Mouse (Mus musculus) gastrocnemius, postnatal 36 days (tissue): ENCODE measurements around the gene Slc5a8. TPM values are rescaled to one million over a fixed set of nuclear protein-coding genes. Genes with fewer than 3 reads are reported as not detected.

ENCODE experiments used
- DNase-seq, 2 experiments: peaks; one replicate each; pipeline ENCODE4 v3.0.0; 2022
- intact Hi-C: fragments of 180-260 bp; cut with DNase I; formaldehyde crosslinking; loops from one replicate; pipeline ENCODE4 v1.15.1; 2025
- long read RNA-seq, 2 experiments: library from polyadenylated mRNA; stranded (forward); transcript quantifications; one replicate each; pipeline ENCODE4 v2.0.0; 2021
- total RNA-seq, 2 experiments: library from RNA; stranded (reverse); gene quantifications; 2 replicates each; pipeline ENCODE4 v1.2.3; 2021

Slc5a8 gene
- not detected for total RNA-seq
- long read RNA-seq, experiment 1 = 0 reads
- long read RNA-seq, experiment 2 = 0 reads

DNA sequence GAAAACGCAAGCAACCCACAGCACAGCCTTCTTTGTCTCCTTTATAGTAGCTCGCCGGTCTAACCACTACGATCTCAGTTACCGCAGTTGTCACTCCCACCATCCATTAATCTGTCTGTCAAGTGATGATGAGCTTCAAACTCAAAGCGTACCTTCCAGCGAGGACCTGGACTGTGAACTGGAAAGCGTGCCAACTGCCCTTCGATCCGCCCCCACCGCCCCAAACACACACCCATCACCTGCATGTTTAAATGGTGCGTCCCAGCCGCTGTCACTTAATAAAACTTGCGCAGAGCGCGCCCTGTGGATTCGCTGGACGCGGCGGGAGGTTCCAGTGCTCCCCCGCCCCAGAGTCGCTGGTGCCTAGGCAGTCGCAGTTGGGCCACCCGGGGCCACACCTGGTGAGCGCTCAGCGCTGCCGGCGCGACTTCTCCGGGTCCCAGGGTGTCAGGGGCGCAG is at the start of gene Slc5a8:
Gene Slc5a8 (plus strand): TSS at position 361 of the 459 bp plus-strand sequence.
- intact Hi-C loops = no loop called here

DNA sequence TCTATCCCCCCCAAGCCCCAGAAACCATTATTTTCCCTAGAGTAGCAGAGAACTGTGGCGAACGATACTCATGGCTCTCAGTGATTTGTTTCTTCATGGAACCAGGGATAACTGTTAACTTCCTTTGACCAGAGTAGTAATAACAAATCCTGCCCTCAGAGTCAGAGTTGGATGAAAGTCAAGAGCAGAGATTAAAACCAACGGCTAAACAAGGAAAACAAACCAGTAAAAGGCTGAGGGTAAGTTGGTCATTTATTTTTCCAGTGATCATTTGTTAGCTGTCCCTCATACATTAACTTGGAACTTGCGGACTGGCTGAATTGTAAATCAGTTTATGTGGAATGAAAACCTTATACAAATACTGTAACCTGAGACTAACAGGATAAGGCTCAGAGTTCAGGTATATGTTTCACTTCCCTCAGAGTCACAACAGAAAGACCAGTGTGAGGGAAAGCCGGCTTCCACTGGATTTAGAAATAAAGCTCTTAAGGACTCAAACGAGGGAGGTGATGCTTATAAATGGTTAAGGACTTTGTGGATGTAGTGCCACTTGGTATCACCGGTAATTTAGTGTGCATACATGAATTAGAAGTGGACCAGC is 36.8 kb upstream of the Slc5a8 start:
- no peak for DNase-seq
- intact Hi-C loops = no loop called here

More for the DNA sequence above, at the start of gene Slc5a8:
- DNase-seq = no peak

DNA sequence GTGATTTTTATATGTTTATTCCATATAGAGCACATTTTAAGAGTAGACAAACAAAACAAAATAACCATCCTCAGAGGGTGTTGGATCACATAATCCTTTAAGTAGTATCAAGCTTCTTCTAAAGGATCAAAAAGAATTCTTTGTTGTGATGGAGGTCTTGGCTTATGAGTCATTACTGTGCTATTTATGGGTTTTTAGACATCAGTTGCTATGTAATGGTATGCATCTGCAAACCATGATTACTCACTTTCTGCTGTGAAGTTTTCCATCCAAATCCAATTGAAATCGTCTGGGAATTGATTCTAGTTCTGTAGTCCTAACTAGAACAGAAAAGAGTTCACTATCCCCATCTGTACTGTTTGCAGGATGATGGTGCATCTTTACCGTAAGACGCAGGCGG is 35.8 kb upstream of the Slc5a8 start:
- no peak for DNase-seq
- intact Hi-C loops = no loop called here

DNA sequence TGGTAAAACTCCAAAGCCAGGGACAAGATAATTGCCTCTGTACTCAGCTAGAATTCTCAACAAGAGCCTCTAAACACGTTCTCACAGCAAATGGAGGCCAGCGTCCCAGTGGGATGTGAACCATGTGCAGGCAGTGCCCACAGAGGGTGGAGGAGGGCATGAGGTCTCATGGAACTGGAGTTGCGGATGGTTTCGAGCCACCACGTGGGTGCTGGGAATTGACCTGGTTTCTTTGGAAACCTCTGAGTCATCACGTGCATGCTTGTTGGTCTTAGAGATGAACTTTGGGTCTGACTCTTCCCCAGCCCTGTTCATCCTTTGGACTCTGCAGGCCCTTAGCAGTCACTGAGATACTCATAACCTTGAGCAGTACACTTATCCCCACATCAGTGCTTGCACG is 32.5 kb upstream of the Slc5a8 start:
- DNase-seq = no peak
- intact Hi-C loops = no loop called here

DNA sequence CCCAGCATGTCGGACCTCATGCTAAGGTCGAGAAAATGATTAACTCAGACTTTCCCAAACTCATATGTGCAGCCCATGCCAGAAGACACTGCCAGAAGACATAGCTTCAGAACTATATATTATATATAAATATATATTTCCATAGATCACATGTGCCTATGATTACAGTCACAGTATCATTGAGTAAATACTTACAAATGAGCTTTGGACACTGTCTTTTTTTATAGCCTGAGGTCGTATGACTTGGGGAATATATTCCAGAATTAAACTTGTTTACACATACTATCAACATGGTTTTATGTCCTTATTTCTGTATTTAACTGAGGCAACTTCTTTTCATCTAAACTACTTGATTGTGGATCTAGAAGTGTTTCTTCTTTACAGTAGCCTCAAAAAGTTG is 24.9 kb upstream of the Slc5a8 start:
- intact Hi-C loops = no loop called here
- no peak for DNase-seq

DNA sequence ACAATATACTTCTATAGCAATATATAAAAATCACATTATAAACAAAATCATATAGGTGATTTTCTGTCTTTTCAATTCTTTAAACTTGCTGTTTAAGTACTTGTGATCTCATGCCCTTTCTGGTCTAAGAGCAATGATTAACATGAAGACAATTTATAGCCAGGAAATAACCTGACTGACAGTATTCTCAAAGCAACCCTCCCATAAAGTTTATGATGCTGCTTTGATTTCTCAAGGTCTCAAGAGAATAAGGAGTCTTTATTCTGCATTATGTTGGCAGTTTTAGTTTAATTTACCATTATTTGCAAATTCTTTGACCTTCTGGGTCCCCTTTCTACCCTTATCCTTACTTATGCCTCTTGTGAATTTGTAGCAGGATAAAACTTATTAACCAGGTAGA is 24.4 kb upstream of the Slc5a8 start:
- DNase-seq = no peak
- intact Hi-C loops = no loop called here

DNA sequence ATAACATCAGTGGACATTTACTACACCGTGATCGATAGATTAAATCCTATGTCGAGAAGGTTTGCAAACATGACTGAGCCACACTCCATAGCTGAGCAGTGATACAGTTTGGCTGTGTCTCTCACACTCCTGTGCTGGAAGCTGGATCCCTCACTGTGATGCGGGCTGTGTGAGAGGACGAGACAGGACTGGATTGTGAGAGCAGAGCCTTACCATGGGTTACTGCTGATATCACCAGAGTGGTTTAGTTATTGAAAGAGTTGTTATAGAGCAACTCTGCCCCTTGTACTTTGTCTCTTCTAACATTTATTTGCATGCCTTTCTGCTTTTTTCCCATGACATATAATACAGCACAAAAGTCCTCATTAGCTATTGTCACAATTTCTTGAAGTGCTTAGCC is 23.5 kb upstream of the Slc5a8 start:
- intact Hi-C loops = no loop called here
- DNase-seq = no peak

DNA sequence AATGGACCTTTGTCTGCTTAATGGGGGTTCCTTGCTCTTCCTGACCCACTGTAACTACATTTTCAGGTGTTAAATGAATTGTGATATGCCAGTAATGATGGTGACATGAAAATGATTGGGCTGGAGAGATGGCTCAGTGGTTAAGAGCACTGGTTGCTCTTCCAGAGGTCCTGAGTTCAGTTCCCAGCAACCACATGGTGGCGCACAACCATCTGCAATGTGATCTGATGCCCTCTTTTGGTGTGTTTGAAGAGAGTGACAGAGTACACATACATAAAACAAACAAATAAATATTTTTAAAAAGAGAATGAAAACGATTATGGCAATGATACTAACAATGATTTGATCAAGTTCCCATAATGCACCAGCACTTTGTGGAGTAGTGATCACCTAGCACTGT is 19.8 kb upstream of the Slc5a8 start:
- intact Hi-C loops = no loop called here
- DNase-seq = no peak

DNA sequence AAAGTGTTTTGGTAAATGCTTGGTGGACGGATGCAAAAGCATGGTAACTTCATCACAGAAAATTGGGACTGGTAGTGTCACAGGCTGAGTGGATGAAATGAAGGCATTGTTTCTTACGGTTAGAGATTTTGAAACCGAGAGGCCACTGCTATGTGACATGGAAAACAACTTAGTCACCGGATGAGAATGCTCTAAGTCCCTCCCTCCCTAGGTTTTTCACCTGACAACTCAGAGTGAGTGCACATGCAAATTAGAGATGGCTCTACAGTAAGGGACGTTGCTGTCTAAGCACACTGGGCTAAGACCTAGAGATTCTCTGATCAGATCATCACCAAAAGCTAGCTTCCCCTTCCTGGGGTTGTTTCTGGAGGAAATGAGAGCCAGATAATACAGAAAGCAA is 10.9 kb upstream of the Slc5a8 start:
- no peak for DNase-seq
- intact Hi-C loops = no loop called here

DNA sequence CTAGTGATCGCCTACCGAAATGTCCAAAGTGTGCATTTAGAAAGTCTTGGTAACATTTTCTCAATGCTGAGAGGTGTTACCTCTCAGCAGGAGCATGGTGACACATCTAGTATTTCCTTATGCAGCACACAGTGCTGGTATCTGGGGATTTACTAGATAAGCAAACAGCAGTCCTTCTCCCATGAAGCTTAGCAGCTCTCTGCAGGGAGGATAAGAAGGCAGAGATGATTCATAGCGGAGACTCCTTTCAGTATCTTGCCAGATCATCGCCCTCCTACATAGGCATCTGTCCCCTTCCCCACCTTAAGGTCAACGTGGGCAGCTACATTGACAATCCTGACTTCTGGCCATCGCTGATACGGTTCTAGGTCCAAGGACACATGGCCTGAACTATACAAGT is 8.4 kb upstream of the Slc5a8 start:
- intact Hi-C loops = no loop called here

DNA sequence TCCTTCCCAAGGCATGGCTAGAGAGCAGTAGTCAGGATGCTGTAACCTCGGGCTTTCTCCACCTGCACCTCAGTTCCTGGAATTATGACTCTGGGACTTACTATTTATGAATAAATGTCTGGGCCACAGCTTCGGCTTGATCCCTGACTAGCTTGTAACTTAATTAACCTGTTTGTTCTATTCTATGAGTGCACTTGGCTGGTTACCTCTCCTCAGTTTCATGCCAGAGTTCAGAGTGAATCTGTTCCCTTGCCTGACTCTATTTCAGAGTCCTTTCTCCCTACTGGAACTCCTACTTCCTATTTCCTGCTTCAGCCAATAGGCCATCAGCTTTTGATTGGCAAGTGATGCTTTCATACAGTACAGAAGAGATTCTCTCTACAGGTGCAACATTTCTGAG is 2.1 kb upstream of the Slc5a8 start:
- DNase-seq = no peak
- intact Hi-C loops = no loop called here

More for the DNA sequence above, 8.4 kb upstream of the Slc5a8 start:
- DNase-seq = no peak

DNA sequence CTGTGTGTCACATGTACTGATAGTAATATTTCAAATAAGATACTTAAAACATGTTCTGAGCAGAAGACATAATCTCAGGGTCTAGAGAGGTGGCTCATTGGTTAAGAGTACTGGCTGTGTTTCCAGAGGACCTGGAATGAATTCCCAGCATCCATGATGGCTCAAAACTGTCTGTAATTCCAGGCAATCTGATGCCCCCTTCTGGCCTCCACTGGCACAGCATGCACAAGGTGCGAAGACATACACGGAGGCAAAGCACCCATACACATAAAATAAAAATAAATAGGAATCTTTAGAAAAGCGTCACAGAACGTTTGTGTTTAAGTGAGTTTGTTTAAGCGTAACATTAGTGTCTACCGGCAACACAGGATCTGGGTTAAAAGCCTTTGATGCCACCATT is 956 bp upstream of the Slc5a8 start:
- DNase-seq = no peak
- intact Hi-C loops = no loop called here

DNA sequence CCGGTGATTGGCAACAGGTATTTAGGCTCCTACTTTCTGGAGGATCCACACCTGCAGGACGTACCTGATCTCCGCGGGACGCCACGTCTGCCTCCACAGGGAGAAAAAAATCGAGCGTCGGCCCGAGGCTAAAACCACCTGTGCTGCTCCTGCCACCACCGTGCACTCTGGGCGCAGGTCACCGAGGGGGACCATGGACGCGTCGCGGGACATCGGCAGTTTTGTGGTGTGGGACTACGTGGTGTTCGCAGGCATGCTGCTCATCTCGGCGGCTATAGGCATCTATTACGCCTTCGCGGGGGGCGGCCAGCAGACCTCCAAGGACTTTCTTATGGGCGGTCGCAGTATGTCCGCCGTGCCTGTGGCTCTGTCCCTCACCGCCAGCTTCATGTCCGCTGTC is 322 bp downstream of the Slc5a8 start:
- intact Hi-C loops = no loop called here

DNA sequence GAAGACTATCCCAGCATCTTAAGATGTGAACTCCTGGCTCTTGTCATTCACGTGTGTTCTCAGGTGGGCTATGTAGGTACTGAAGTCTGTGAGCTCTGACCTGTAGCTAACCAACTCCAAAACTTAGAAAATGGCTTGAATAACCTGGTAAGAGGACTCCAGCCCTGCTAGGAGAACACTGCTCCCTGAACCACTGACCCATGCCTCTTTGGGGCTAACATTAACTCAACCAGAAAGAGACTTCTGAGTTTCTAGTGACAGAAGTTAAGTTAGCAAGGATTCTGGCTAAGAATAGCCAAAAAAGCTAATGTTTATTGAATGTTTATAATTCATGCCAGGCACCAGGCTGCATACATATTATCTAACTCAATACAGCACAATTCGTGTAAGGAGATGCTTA is 2.6 kb downstream of the Slc5a8 start:
- intact Hi-C loops = no loop called here
- DNase-seq = no peak

More for the DNA sequence above, 322 bp downstream of the Slc5a8 start:
- no peak for DNase-seq

DNA sequence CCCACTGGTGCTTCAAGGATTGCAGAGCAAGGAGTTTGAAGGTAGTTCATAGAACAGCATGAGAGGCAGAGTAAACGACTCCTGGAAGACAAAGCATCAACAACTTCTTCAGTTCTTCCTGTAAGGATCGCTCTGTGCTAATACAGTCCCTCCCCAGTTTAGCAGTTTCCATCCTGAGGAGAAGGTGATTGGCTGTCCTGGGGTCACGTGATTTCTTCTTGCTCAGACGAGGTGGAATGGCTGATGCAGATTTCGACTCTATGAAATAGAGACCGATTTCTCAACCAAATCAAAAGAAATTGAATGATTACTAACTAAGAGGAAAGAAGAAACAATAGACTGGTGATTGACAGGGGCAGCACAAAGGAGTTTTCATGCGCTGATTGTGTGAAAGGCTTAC is 5.6 kb downstream of the Slc5a8 start:
- no peak for DNase-seq
- intact Hi-C loops = no loop called here

DNA sequence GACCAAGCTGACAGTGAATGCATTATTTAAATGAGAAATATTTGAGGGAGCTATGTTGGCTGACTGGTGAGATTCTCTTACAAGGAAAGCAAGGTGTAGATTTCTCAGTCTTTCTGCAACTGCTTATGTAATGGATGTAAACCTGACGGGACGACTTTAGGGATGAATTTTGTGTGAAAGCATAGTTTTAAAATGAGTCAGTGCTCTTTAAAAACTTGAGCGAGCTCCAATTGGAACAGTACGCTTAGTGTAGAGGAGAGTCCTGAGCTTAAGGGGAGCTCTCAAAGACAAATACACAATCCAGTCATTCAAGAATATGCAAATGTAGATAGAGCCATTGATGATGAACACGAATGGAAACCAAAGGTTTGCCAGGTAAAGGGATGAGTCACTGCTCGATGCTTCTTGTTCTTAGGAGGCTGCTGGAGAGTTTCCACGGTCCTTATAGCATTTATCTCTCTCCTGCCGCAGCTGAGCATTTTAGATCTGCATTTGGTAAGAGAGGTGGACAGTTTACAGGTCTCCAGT is 6.8 kb downstream of the Slc5a8 start:
- no peak for DNase-seq
- intact Hi-C loops = no loop called here

DNA sequence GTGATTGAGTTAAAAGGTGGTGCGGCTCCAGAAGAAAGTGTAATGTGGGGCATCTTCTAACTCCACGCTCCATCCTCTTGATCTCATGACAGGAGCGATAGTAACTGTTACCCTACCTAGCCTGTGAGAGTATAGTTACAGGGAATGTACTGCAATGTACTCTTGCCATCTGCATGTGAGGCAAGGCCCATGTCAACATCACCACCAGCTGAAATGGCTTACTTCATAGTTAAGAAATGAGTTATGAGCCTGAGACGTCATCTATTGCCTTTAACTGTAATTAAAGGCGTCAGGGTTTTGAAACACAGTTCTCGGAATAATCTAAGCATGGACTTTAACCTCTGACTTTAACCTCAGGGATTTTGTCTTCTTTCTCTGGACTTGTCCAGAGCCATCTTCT is 11.2 kb downstream of the Slc5a8 start:
- intact Hi-C loops = no loop called here
- DNase-seq = no peak

DNA sequence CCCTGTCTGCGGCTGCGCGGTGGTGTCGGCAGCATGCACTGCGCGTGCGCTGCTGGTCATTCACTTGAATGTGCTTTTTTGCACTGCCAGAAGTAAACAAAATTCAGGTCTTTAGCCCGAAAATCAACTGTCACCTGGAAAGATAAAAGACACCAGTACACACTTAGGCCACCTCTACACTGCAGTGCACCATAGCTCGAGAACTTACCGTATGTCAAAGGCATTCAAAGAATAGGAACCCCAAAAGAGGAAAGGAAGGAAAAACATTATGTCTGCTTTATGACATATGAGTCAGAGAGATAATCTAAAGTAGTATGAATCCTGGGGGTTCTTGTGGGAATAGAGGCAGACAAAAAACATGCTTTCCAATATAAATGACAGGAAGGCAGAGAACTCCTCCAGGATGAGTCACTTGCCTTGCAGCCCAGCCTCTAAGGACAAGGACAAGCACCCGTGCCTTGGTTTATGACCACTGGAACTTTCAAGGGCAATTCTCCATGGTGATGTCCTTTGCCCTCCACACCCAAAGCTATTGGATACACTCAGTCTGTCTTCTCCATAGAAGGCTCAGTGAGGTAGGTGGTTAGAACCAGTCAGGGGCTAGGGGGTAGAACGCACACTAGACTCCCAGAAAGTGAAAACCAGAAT is 64.0 kb downstream of the Slc5a8 start:
- DNase-seq = no peak
- intact Hi-C loops = no loop called here

DNA sequence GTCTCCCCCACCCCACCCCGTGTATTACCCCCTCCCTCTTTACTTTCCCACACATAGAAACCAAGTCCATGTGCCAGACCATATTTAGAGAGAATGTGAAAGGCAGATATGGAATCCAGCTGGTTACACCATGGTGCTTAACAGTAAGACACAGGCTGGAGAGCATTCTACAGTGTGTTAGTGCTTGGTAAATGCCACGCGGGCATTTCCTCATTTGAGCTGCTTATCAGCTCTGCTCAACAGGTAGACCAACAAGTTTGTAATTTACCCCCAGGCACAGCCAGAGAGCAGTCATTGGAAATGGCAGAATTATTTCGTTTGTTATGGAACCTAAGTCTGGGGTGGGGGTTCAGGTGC is 64.5 kb downstream of the Slc5a8 start:
- no peak for DNase-seq
- intact Hi-C loops = no loop called here

DNA sequence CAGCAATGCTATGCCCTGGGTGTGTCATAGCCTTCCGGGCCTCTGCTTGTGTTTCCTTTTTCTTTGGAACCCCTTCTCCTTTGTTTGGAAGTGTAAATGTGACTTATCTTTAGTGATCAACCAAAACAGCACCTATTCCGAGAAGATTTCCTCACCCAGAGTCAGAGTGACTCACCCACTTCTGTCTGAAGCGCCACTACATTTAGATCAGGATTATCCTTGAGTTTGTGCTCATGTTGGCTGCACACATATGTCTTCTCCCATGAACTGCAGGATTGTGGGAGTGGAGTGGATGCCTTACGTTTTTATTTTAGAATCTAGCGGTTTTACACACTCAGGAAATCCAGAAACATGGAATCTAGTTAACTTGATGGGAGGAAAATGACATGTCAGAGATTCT is 75.0 kb downstream of the Slc5a8 start:
- intact Hi-C loops = no loop called here
- DNase-seq = no peak

DNA sequence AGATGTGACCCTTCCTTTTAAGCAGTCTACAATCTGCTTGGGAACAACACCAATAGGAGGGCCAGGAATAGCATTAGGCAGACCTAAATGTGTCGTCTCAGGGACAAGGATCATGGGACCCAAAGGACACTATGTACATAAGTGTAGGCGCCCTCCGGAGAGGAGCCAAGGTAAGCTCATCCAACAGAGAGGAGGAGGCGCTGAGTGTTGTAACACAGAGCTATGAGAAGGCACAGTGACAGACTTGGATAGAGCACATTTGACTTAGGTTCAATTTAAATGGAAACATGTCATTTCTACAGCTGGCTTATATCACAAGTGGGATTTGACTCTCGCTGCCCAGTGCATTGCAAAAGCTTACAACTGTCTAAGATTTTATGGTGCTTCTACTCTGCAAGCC is 82.8 kb downstream of the Slc5a8 start:
- no peak for DNase-seq
- intact Hi-C loops = no loop called here

DNA sequence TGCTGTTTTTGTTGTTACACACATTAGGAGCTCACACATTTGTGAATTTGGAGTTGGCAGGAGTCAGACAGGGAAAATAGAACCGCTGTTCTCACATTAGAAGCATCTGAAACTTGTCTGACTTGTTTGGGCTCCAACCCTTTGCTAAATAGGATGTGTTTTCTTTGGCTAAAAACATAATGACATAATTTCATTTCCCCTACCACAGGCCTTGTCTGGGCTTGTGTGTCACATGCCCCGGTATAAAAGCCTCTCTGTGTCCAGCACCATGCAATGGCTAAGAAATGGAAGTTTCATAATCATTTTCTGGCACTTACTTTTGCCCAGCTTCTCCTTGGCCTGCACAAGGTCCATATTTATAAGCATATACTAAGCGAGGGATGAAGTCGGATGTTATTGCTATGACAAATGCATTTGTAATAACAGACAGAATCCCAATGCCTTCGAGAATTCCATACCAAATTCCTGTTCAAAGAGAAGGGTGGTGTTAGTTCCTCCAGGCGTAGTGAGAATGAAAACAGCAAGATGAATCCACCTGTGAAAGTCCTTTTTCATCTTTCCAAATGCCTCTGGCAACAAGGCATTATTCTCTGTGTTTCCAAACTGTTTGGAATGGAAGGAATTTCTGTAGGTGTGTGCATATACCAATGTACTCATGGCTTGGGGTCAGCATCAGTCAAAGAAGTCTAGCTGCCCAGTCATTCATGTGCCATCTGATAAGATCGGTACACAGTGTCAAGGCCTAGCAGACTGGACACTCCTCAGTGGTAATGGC is 85.3 kb downstream of the Slc5a8 start:
- no peak for DNase-seq
- intact Hi-C loops = no loop called here
